Mouse (Mus musculus) CH12.LX (cell line): ENCODE results near the gene Ly6g5b.

Source experiments
- CHD2 ChIP-seq: IDR thresholded peaks from 2 replicates; pipeline ENCODE4 v1.6.1; 2011; ENCODE audit warnings: low read length, improper control_type of control experiment
- CTCF ChIP-seq, 2 experiments: IDR thresholded peaks in 1 of 2; conservative IDR thresholded peaks in 1 of 2; 2 replicates each; pipeline ENCODE4 v1.5.1; 2011 to 2012; ENCODE audit warnings: low read depth in 2 of 2, low read length in 2 of 2, improper control_type of control experiment in 1 of 2, inconsistent platforms in 1 of 2, mild to moderate bottlenecking in 1 of 2, moderate library complexity in 1 of 2
- EP300 ChIP-seq: IDR thresholded peaks from 2 replicates; pipeline ENCODE4 v1.6.1; 2011; ENCODE audit warnings: low read length, improper control_type of control experiment
- HCFC1 ChIP-seq: IDR thresholded peaks from 2 replicates; pipeline ENCODE4 v1.6.1; 2012; ENCODE audit warnings: low read depth, mild to moderate bottlenecking, inconsistent platforms, low read length, improper control_type of control experiment
- MAX ChIP-seq: IDR thresholded peaks from 2 replicates; pipeline ENCODE4 v1.6.1; 2011; ENCODE audit warnings: low read length, improper control_type of control experiment
- POLR2A ChIP-seq: IDR thresholded peaks from 2 replicates; pipeline ENCODE4 v1.6.1; 2011; ENCODE audit warnings: low read depth, mild to moderate bottlenecking, improper control_type of control experiment, low read length
- POLR2AphosphoS2 ChIP-seq: IDR thresholded peaks from 2 replicates; pipeline ENCODE4 v1.6.1; 2011; ENCODE audit warnings: low read depth, low read length, improper control_type of control experiment
- RAD21 ChIP-seq: IDR thresholded peaks from 2 replicates; pipeline ENCODE4 v1.6.1; 2011; ENCODE audit warnings: low read depth, mild to moderate bottlenecking, low read length, improper control_type of control experiment, moderate library complexity
- TBP ChIP-seq: conservative IDR thresholded peaks from 2 replicates; pipeline ENCODE4 v1.6.1; 2011; ENCODE audit warnings: low read depth, low read length, improper control_type of control experiment
- UBTF ChIP-seq: IDR thresholded peaks from 2 replicates; pipeline ENCODE4 v1.6.1; 2012; ENCODE audit warnings: low read depth, mild to moderate bottlenecking, inconsistent platforms, low read length, improper control_type of control experiment, moderate library complexity
- ZKSCAN1 ChIP-seq: IDR thresholded peaks from 2 replicates; pipeline ENCODE4 v1.6.1; 2012; ENCODE audit warnings: low read depth, inconsistent platforms, low read length, improper control_type of control experiment, borderline replicate concordance

- TF ChIP-seq TBP: no peak
- no peak for TF ChIP-seq ZKSCAN1
- no peak for TF ChIP-seq POLR2A
- TF ChIP-seq POLR2AphosphoS2: no peak
- no peak for TF ChIP-seq MAX
- peak in 1 of 2 experiments; percentile 81; a peak in 2 of 4 replicates for TF ChIP-seq CTCF (conservative IDR thresholded peaks at IDR 0.05 in 1 of 2, IDR thresholded peaks at IDR 0.05 in 1 of 2; ENCODE audit: low read depth in 2 of 2, low read length in 2 of 2)
- TF ChIP-seq HCFC1: no peak
- peak; percentile 79 for TF ChIP-seq RAD21
- TF ChIP-seq CHD2: no peak
- TF ChIP-seq UBTF: no peak
- TF ChIP-seq EP300: no peak
Observed at GRCm38 (mm10) chr17:35105740-35106389, 9.4 kb downstream of the Ly6g5b start.
